Mouse (Mus musculus): Measurements from ENCODE around the gene Bbs9.

GRCm38 (mm10) chr9:22677132-22677829 is 201.8 kb downstream of the Bbs9 start:
- TF ChIP-seq GATA1 (IDR thresholded peaks at IDR 0.05; ENCODE audit: borderline replicate concordance, low read length): no peak
- TF ChIP-seq FLI1 (IDR thresholded peaks at IDR 0.05; ENCODE audit: low read length): no peak
